Mouse (Mus musculus) erythroblast, adult 5-6 weeks (primary cell): ENCODE data around the gene Gcn1l1. TPM values are rescaled to one million over a fixed set of nuclear protein-coding genes. Genes with fewer than 3 reads are reported as not detected.
A peak's percentile ranks its signal among the peaks of the same experiment; 100 is the strongest.

Experiments used
- ATAC-seq: replicated peaks from 2 replicates; pipeline ENCODE4 v1.8.0; 2016; ENCODE audit warnings: moderate number of reproducible peaks, mild to moderate bottlenecking, moderate TSS enrichment, inconsistent platforms; ENCODE audit not compliant: poor library complexity, low FRiP score, severe bottlenecking
- total RNA-seq, 2 experiments: library from RNA; stranded (forward) in 1 of 2; stranded (reverse) in 1 of 2; fragments of 150-400 nt in 1 of 2; fragments of 200-764, 138-1000 nt in 1 of 2; gene quantifications; 2 replicates each; pipeline versions ENCODE4 v1.2.3 to v1.2.4; 2015 to 2017; ENCODE audit warnings: low replicate concordance in 2 of 2

Gcn1l1 gene
- total RNA-seq, 2 experiments from 2014 or later, result 9.4 to 14.2 TPM

DNA sequence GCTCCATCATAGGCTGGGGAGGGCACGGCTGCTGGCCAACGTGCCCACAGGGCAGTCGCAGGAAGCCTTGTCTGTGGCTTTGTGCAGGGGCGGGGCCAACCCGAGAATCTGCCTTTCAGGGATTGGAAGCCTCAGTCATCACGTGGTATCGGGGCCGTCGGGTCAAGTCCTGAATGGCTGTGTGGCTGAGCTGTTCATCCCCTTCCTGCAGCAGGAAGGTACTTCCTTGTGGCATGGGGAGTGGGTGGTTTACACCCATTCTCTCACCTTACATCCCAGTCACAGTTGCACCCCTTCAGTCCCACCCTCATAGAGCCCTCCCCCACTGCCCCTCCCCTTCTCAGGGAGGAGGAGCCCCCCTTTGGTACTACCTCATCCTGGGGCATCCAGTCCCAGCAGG lies 16.6 kb downstream of the Gcn1l1 start:
- ATAC-seq, result no peak

GRCm38 (mm10) chr5:115585616-115586015 lies 20.6 kb downstream of the Gcn1l1 start:
- ATAC-seq, result no peak

GRCm38 (mm10) chr5:115586166-115586565 lies 21.1 kb downstream of the Gcn1l1 start:
- ATAC-seq, result no peak

- ATAC-seq, result no peak
These were observed 21.7 kb downstream of the Gcn1l1 start for GRCm38 (mm10) chr5:115586780-115587179.

GRCm38 (mm10) chr5:115591028-115591427 lies 26.0 kb downstream of the Gcn1l1 start:
- ATAC-seq, result no peak

GRCm38 (mm10) chr5:115591506-115591905 lies 26.5 kb downstream of the Gcn1l1 start:
- no peak for ATAC-seq

- ATAC-seq, result no peak
These were observed 38.5 kb downstream of the Gcn1l1 start for GRCm38 (mm10) chr5:115603561-115603960.

- peak; percentile 84 for ATAC-seq
These were observed 46.5 kb downstream of the Gcn1l1 start for GRCm38 (mm10) chr5:115611566-115611965.

- ATAC-seq, result no peak
These were observed 48.3 kb downstream of the Gcn1l1 start for GRCm38 (mm10) chr5:115613332-115613731.

GRCm38 (mm10) chr5:115614948-115615347 lies 49.9 kb downstream of the Gcn1l1 start:
- 0 out of 2 replicates have a peak, but pooled peaks have one; percentile 41 for ATAC-seq

GRCm38 (mm10) chr5:115619690-115620089 lies 54.6 kb downstream of the Gcn1l1 start:
- no peak for ATAC-seq

DNA sequence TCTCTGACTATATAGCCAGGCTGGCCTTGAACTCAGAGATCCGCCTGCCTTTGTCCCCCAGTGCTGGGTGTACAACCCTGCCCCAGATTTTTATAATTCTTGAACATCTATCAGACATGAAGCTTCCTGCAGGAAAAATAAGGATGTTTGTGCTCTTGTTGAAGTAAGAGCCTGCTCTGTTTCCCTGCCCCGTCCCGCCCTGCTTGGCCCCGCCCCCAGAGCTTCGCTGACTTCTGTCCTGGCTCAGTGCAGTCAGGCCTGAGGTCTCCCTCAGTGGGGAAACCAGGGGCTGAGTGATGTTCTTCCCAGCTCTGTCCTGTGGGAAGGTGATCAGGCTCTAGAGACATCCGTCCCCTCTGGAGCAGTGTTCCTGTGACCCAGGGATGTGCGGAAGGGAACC lies 57.6 kb downstream of the Gcn1l1 start:
- ATAC-seq, result no peak

DNA sequence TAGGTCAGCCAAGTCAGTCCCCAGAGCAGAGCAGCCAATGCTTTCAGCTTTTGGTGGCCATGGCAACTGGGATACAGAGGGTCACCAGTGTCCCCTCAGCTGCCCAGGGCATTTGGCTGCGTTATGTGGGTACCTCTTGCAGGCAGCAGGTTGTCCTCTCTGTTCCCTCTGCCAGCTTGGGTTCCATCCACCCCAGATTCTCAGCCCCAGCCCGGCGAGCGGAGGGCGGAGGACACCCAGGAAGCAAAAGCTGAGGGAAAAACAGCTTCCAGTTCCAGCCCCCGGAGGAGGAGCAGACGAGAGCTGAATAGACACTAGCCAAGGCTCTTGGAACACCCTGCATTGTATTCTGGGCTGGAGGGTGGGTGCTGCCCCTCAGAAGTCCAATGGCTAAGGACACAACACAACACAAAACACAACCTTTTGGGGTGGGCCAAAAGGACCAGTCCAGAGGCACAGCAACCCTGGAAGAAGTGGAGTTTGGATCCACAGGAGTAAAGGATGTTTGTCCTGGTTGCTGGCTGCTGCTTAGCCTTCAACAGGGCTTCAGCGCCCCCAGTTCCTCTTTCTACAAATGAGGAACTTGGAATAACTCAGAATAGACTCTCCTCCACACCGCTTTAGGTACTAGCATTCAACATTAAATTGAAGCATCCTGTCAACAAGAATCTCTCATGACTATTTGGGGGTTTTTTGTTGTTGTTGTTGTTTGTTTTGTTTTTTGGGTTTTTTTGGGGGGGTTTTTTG lies 58.8 kb downstream of the Gcn1l1 start:
- ATAC-seq, result no peak

DNA sequence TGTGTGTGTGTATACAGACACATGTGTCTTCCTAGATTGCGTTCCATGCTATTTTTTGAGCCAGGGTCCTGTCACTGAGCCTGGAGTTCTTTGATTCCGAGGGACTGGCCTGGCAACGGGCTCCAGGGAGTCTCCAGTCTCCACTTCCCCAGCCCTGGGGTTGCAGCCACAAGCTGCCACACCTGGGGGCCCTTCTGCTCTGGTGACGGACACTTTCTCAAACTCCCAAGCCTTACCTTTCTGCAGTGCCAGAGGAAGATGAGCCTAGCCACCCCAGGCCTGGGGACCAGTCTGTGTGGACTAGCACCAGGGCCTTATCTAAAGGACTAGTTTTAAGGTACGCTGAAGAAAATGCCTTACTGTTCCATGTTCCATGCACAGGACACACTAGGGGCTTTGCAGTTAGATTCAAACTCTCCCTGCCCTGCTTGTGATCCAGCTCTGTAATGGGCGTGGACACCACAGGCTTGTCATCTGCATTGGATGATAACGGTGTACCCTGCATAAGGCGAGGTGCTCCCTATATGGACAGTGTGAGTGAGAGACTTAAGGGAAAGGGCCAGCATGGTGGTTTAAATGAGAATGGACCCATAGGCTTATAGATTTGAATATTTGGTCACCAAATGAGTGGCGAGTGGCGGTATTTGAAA lies 61.3 kb downstream of the Gcn1l1 start:
- ATAC-seq, result peak; percentile 87

- no peak for ATAC-seq
These were observed 63.0 kb downstream of the Gcn1l1 start for GRCm38 (mm10) chr5:115628083-115628482.

- ATAC-seq, result no peak
These were observed 64.6 kb downstream of the Gcn1l1 start for GRCm38 (mm10) chr5:115629672-115630071.

- ATAC-seq, result no peak
These were observed 65.2 kb downstream of the Gcn1l1 start for GRCm38 (mm10) chr5:115630291-115630690.

DNA sequence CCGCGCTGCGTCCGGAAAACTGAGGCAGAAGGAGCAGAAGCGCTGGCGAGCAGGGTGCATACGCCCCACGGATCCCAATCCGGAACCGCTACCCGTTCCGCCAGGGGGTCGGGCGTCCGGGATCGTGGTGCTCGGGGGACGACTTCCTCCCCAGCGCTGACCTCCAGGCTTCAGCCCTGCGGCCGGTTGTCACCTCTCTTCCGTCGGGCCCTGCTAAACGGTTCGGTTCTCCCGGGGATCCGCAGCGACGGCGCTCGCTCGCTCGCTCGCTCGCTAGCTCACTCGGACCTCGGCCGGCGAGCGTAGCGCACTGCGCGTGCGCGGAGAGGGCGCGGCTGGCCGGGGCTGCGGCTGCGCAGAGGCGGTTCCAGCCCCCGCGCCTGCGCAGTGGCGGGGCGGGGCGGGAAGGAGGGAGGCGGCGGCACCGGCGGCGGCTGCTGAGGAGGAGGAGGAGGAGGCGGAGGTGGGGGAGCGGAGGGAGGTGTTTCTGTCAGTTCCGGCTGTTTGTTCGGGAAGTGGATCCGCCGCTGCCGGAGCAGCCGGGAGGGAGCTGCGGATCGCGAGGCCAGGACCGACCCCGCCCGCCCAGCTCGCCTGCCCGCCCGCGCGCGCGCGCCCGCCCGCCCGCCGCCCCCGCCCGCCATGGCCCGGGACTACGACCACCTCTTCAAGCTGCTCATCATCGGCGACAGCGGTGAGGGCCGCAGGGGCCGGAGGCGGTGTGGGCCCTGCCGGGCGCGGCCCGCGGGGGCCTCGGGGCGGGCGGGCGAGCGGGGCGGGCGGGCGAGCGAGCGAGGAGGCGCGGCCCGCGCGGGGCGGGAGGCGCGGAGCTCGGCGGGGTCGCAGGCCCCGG lies 66.7 kb downstream of the Gcn1l1 start, which contains the start of gene Rab35:
Gene Rab35 (plus strand): TSS at position 404 of the 853 bp plus-strand sequence.
- peak; percentile 72 for ATAC-seq

DNA sequence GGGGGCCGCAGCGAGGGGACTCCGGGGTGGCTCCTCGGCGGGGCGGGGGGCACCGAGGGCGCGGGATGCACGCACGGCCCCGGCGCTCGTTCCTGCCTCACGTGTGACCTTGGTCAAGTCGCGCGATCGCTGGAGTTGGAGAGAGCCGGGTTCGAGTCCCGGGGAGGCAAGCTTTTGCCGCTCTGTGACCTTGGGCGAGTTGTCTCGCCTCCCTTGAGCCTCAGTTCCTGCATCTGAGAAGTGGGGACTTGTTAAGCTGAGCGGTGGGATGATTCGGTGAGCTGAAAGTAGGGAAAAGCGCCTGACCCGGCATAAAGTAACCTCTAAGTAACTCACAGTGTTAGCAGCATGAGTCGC lies 67.3 kb downstream of the Gcn1l1 start:
- peak; percentile 6; the same call in 1 of the 2 replicates for ATAC-seq

- ATAC-seq, result no peak
These were observed 68.0 kb downstream of the Gcn1l1 start for GRCm38 (mm10) chr5:115633060-115633459.
